8 mouse cellular contexts compared by ENCODE assay signal in genomic region chr19:40478161-40478575, GRCm38 (mm10). TPM values are rescaled to one million over a fixed set of nuclear protein-coding genes. Genes with fewer than 3 reads are reported as not detected.
DNase-seq lines count a peak whose midpoint lies in the region; ATAC-seq and TF ChIP-seq lines count a peak whose summit lies in the region.

No protein-coding gene starts in this region.

- peak; percentile 46; the same call in 1 of the 2 replicates for ATAC-seq in cerebellum, adult (ENCODE audit: insufficient number of reproducible peaks, low FRiP score, low TSS enrichment)
- peak; percentile 50 for ATAC-seq in forebrain, embryonic 16.5 days
- peak; percentile 51 for ATAC-seq in intestine, postnatal 0 days
- peak; percentile 47; the same call in 1 of the 2 replicates for ATAC-seq in midbrain, postnatal 0 days (ENCODE audit: low FRiP score)

- WGBS in forebrain, embryonic 16.5 days = 67% methylated on average over 10 of the region's 10 CpGs
- 35% methylated on average over 10 of the region's 10 CpGs for WGBS in intestine, postnatal 0 days
- 66% methylated on average over 10 of the region's 10 CpGs for WGBS in midbrain, postnatal 0 days

- H3K9ac ChIP-seq in forebrain, embryonic 16.5 days (replicated peaks; ENCODE audit: low read depth, low read length) = no peak overlapping the region
- H3K9ac ChIP-seq in intestine, postnatal 0 days (ENCODE audit: low read depth, low read length) = 0 out of 2 replicates have a peak overlapping the region, but pooled peaks have one; percentile 22
- no peak overlapping the region for H3K9ac ChIP-seq in midbrain, postnatal 0 days (replicated peaks; ENCODE audit: low read length, poor library complexity, severe bottlenecking)

- H3K36me3 ChIP-seq in forebrain, embryonic 16.5 days (ENCODE audit: control insufficient read depth, insufficient read depth) = no peaks in the 10 kb centered on the region
- H3K36me3 ChIP-seq in intestine, postnatal 0 days (ENCODE audit: control insufficient read depth, insufficient read depth) = peaks cover 7% of the 10 kb centered on the region; the same call in 1 of the 2 replicates
- H3K36me3 ChIP-seq in midbrain, postnatal 0 days (ENCODE audit: insufficient read depth, low read length) = no peaks in the 10 kb centered on the region

- peaks cover 17% of the 10 kb centered on the region for H3K4me1 ChIP-seq in forebrain, embryonic 16.5 days (replicated peaks; ENCODE audit: control insufficient read depth, insufficient read depth, low read length)
- H3K4me1 ChIP-seq in intestine, postnatal 0 days (replicated peaks; ENCODE audit: control insufficient read depth, insufficient read depth, low read length) = peaks cover 11% of the 10 kb centered on the region
- H3K4me1 ChIP-seq in midbrain, postnatal 0 days (ENCODE audit: insufficient read depth, low read length) = 0 out of 2 replicates have a peak, but pooled peaks cover 3% of the 10 kb centered on the region

- no peak overlapping the region for H3K4me3 ChIP-seq in forebrain, embryonic 16.5 days (replicated peaks; ENCODE audit: low read length)
- no peak overlapping the region for H3K4me3 ChIP-seq in intestine, postnatal 0 days (ENCODE audit: low read depth, low read length)
- no peak overlapping the region for H3K4me3 ChIP-seq in midbrain, postnatal 0 days (ENCODE audit: low read depth, low read length)

- H3K27me3 ChIP-seq in forebrain, embryonic 16.5 days (replicated peaks; ENCODE audit: control insufficient read depth, insufficient read depth, low read length) = no peaks in the 10 kb centered on the region
- no peaks in the 10 kb centered on the region for H3K27me3 ChIP-seq in intestine, postnatal 0 days (replicated peaks; ENCODE audit: control insufficient read depth, insufficient read depth, low read length)
- H3K27me3 ChIP-seq in midbrain, postnatal 0 days (ENCODE audit: insufficient read depth, low read length) = no peaks in the 10 kb centered on the region

- H3K27ac ChIP-seq in forebrain, embryonic 16.5 days (ENCODE audit: low read length) = peak overlapping the region; percentile 8; the same call in 1 of the 2 replicates
- peak overlapping the region; percentile 94 for H3K27ac ChIP-seq in intestine, postnatal 0 days (ENCODE audit: low read depth, low read length)
- no peak overlapping the region for H3K27ac ChIP-seq in midbrain, postnatal 0 days (ENCODE audit: low read depth, low read length)

- no peaks in the 10 kb centered on the region for H3K9me3 ChIP-seq in forebrain, embryonic 16.5 days (ENCODE audit: control insufficient read depth, low read length)
- H3K9me3 ChIP-seq in intestine, postnatal 0 days (ENCODE audit: control insufficient read depth) = no peaks in the 10 kb centered on the region
- no peaks in the 10 kb centered on the region for H3K9me3 ChIP-seq in midbrain, postnatal 0 days (ENCODE audit: low read length)

- no peak overlapping the region for H3K4me2 ChIP-seq in forebrain, embryonic 16.5 days (ENCODE audit: low read length)
- H3K4me2 ChIP-seq in intestine, postnatal 0 days (replicated peaks; ENCODE audit: low read depth) = peak overlapping the region; percentile 7; the same call in 1 of the 2 replicates
- H3K4me2 ChIP-seq in midbrain, postnatal 0 days (ENCODE audit: low read depth, low read length, poor library complexity, severe bottlenecking) = no peak overlapping the region

- no peak for DNase-seq in cerebellum, adult 11 months
- DNase-seq in 3134 (ENCODE audit: extremely low read depth, insufficient read length, low spot score) = peak; percentile 51
- peak; percentile 55 for DNase-seq in midbrain, postnatal 0 days (ENCODE audit: low spot score)
- no peak for DNase-seq in embryo, embryonic 9.5 days (ENCODE audit: extremely low spot score)
- DNase-seq in layer of hippocampus, postnatal 10 days (ENCODE audit: low spot score in 2 of 2) = no peak

- TF ChIP-seq CTCF in intestine, postnatal 0 days (IDR thresholded peaks at IDR 0.05; ENCODE audit: low read depth) = peak; percentile 35; the same call in 1 of the 2 replicates
- peak; percentile 11; the same call in 1 of the 2 replicates for TF ChIP-seq CTCF in midbrain, postnatal 0 days (IDR thresholded peaks at IDR 0.05)

RNA-seq across cellular contexts. Expression of gene Sorbs1, which starts 35.4 kb away (rescaled TPM):
- 112 and 128 TPM in 2 replicates for polyA plus RNA-seq in forebrain, embryonic 16.5 days (2015; fragmentation: Nextera tagmentation; extraction: Ambion mirVana)
- 73.8 and 86.2 TPM in 2 replicates for polyA plus RNA-seq in intestine, postnatal 0 days (2015; fragmentation: Nextera tagmentation; extraction: Ambion mirVana)
- 53.1 and 74.1 TPM in 2 replicates for total RNA-seq in midbrain, postnatal 0 days (2014; rRNA removed)
- 55.6 and 60.4 TPM in 2 replicates for polyA plus RNA-seq in midbrain, postnatal 0 days (2015; fragmentation: Nextera tagmentation; extraction: Ambion mirVana)
- total RNA-seq in layer of hippocampus, postnatal 10 days (2021) = 100 to 1,000 TPM; 147 to 148 TPM

Comparison
In these comparisons a context has a peak if more than half of its experiments do, and no peak if none do; other contexts are left out.
1. DNase-seq: peak in 3134 (single experiment) and midbrain, postnatal 0 days (single experiment); none in cerebellum, adult 11 months (single experiment), embryo, embryonic 9.5 days (single experiment) and layer of hippocampus, postnatal 10 days (0 of 2).
2. Peak in every context shown above with its lines, with median percentiles within 50 percentile points of each other: ATAC-seq.